Mouse (Mus musculus) lung, postnatal 25 days (tissue): ENCODE measurements at regions not wholly inside any gene's neighbourhood (a gene's known extent, or its start where the extent isn't known, plus 50 kb on each side); places are given as distances from the start of the nearest gene placed in this dataset.

Source experiments
- DNase-seq: peaks from one replicate; pipeline ENCODE4 v3.0.0; 2022; ENCODE audit warnings: low spot score

GRCm38 (mm10) chr13:48094275-48095035, 166.6 kb upstream of the Id4 start:
- DNase-seq, result no peak

- DNase-seq, result no peak
Observed at GRCm38 (mm10) chr13:48102156-48102555, 158.9 kb upstream of the Id4 start.

- no peak for DNase-seq
Observed at GRCm38 (mm10) chr13:48102576-48102975, 158.5 kb upstream of the Id4 start.

- no peak for DNase-seq
Observed at GRCm38 (mm10) chr13:48104766-48105165, 156.3 kb upstream of the Id4 start.

GRCm38 (mm10) chr13:48106946-48107345, 154.1 kb upstream of the Id4 start:
- no peak for DNase-seq

- DNase-seq, result no peak
Observed at GRCm38 (mm10) chr13:48115890-48116289, 145.1 kb upstream of the Id4 start.

GRCm38 (mm10) chr13:48126582-48126981, 134.4 kb upstream of the Id4 start:
- no peak for DNase-seq

- DNase-seq, result peak; percentile 32
Observed at GRCm38 (mm10) chr13:48130724-48131123, 130.3 kb upstream of the Id4 start.

GRCm38 (mm10) chr13:48131681-48132080, 129.3 kb upstream of the Id4 start:
- DNase-seq, result no peak

- DNase-seq, result no peak
Observed at GRCm38 (mm10) chr13:48145976-48146375, 115.1 kb upstream of the Id4 start.

GRCm38 (mm10) chr13:48147061-48147460, 114.0 kb upstream of the Id4 start:
- no peak for DNase-seq

- DNase-seq, result no peak
Observed at GRCm38 (mm10) chr13:48153248-48153647, 107.8 kb upstream of the Id4 start.

GRCm38 (mm10) chr13:48153684-48154413, 107.2 kb upstream of the Id4 start:
- DNase-seq, result no peak

- DNase-seq, result no peak
Observed at GRCm38 (mm10) chr13:48154414-48155105, 106.5 kb upstream of the Id4 start.

GRCm38 (mm10) chr13:48159020-48159910, 101.8 kb upstream of the Id4 start:
- no peak for DNase-seq

- DNase-seq, result no peak
Observed at GRCm38 (mm10) chr13:48160161-48160560, 100.9 kb upstream of the Id4 start.

GRCm38 (mm10) chr13:48161339-48161738, 99.7 kb upstream of the Id4 start:
- DNase-seq, result no peak

- no peak for DNase-seq
Observed at GRCm38 (mm10) chr13:48164586-48164985, 96.4 kb upstream of the Id4 start.

GRCm38 (mm10) chr13:48165838-48166237, 95.2 kb upstream of the Id4 start:
- DNase-seq, result no peak

GRCm38 (mm10) chr13:48167976-48168375, 93.1 kb upstream of the Id4 start:
- no peak for DNase-seq

GRCm38 (mm10) chr13:48171309-48171953, 89.6 kb upstream of the Id4 start:
- DNase-seq, result no peak
